Mouse (Mus musculus) small intestine, adult 2 months (tissue): Measurements from ENCODE around the gene Rtp4. TPM values are rescaled to one million over a fixed set of nuclear protein-coding genes. Genes with fewer than 3 reads are reported as not detected.

Experiments used
- H3K27ac ChIP-seq: fragments of 200-500 bp; 2 replicates; pipeline ENCODE4 v1.5.1; 2012; ENCODE audit warnings: low read depth, low read length, control low read depth, inconsistent platforms; ENCODE audit not compliant: insufficient read depth
- H3K27me3 ChIP-seq: fragments of 200-500 bp; 2 replicates; pipeline ENCODE4 v1.6.1; 2012; ENCODE audit warnings: mild to moderate bottlenecking, moderate library complexity, low read length, inconsistent platforms; ENCODE audit not compliant: control insufficient read depth, insufficient read depth
- H3K36me3 ChIP-seq: fragments of 200-500 bp; 2 replicates; pipeline ENCODE4 v1.6.1; 2012; ENCODE audit warnings: mild to moderate bottlenecking, low read length, control low read depth, inconsistent platforms; ENCODE audit not compliant: control insufficient read depth, insufficient read depth
- H3K4me1 ChIP-seq: fragments of 200-500 bp; 2 replicates; pipeline ENCODE4 v1.6.1; 2012; ENCODE audit warnings: low read length, inconsistent platforms, mixed read lengths; ENCODE audit not compliant: control insufficient read depth, insufficient read depth, insufficient read length
- H3K4me3 ChIP-seq: fragments of 200-500 bp; 2 replicates; pipeline ENCODE4 v1.5.1; 2012; ENCODE audit warnings: low read depth, mild to moderate bottlenecking, control low read depth, inconsistent platforms, low read length, moderate library complexity
- CTCF ChIP-seq: fragments of 200-500 bp; IDR thresholded peaks from 2 replicates; pipeline ENCODE4 v1.5.1; 2012; ENCODE audit warnings: low read depth, mild to moderate bottlenecking, control low read depth, inconsistent platforms, low read length, moderate library complexity, mixed read lengths; ENCODE audit not compliant: insufficient replicate concordance, insufficient read length; ENCODE audit errors: extremely low read depth
- POLR2A ChIP-seq: fragments of 200-500 bp; IDR thresholded peaks from 2 replicates; pipeline ENCODE4 v1.6.1; 2012; ENCODE audit warnings: low read depth, mild to moderate bottlenecking, control low read depth, inconsistent platforms, low read length, moderate library complexity
- WGBS: fragments of 180-500 bp; shearing (Covaris S2); methylation state at CpG from one replicate; pipeline ENCODE4 v1.1.7; 2018; 5-methylcytosine and 5-hydroxymethylcytosine counted together
- polyA plus RNA-seq: library from polyadenylated mRNA; depleted of rRNA; stranded (reverse); fragments of >200 nt; gene quantifications from 2 replicates; pipeline ENCODE4 v1.2.3, GENCODE M21; 2012

Gene Rtp4
- polyA plus RNA-seq, 1 experiment: 43.3 TPM

- 43% methylated on average over 8 of the region's 8 CpGs for WGBS
- no peak overlapping the region for H3K4me3 ChIP-seq
- no peaks in the 10 kb centered on the region; the same call in 1 of the 2 replicates for H3K27me3 ChIP-seq
- TF ChIP-seq CTCF (peak; percentile 82; the same call in 1 of the 2 replicates), POLR2A (no peak)
- no peaks in the 10 kb centered on the region for H3K4me1 ChIP-seq
- H3K36me3 ChIP-seq: no peaks in the 10 kb centered on the region
- H3K27ac ChIP-seq: no peak overlapping the region
Measured at GRCm38 (mm10) chr16:23550346-23550980, 30.4 kb downstream of the Rtp4 start.

- no peaks in the 10 kb centered on the region for H3K36me3 ChIP-seq
- 87% methylated on average over 18 of the region's 18 CpGs for WGBS
- H3K4me3 ChIP-seq: no peak overlapping the region
- H3K4me1 ChIP-seq: no peaks in the 10 kb centered on the region
- TF ChIP-seq POLR2A (no peak), CTCF (no peak)
- H3K27me3 ChIP-seq: no peaks in the 10 kb centered on the region; the same call in 1 of the 2 replicates
- H3K27ac ChIP-seq: no peak overlapping the region
Measured at GRCm38 (mm10) chr16:23550981-23551582, 31.0 kb downstream of the Rtp4 start.

GRCm38 (mm10) chr16:23554673-23555072 is 34.6 kb downstream of the Rtp4 start:
- no peaks in the 10 kb centered on the region for H3K4me1 ChIP-seq
- no peaks in the 10 kb centered on the region; the same call in 1 of the 2 replicates for H3K27me3 ChIP-seq
- H3K27ac ChIP-seq: no peak overlapping the region
- H3K36me3 ChIP-seq: no peaks in the 10 kb centered on the region
- WGBS: 57% methylated on average over 5 of the region's 5 CpGs
- TF ChIP-seq POLR2A: no peak
- no peak for TF ChIP-seq CTCF
- H3K4me3 ChIP-seq: no peak overlapping the region

GRCm38 (mm10) chr16:23557195-23557594 is 37.1 kb downstream of the Rtp4 start:
- no peaks in the 10 kb centered on the region for H3K4me1 ChIP-seq
- TF ChIP-seq CTCF (no peak), POLR2A (no peak)
- H3K27ac ChIP-seq: no peak overlapping the region
- no peaks in the 10 kb centered on the region; the same call in 1 of the 2 replicates for H3K27me3 ChIP-seq
- no peak overlapping the region for H3K4me3 ChIP-seq
- WGBS: 76% methylated on average over 5 of the region's 5 CpGs
- H3K36me3 ChIP-seq: no peaks in the 10 kb centered on the region

GRCm38 (mm10) chr16:23557669-23558068 is 37.6 kb downstream of the Rtp4 start:
- 71% methylated on average over 2 of the region's 2 CpGs for WGBS

GRCm38 (mm10) chr16:23568369-23568958 is 48.4 kb downstream of the Rtp4 start:
- WGBS: 71% methylated on average over 4 of the region's 4 CpGs
- TF ChIP-seq POLR2A (no peak), CTCF (no peak)
- no peaks in the 10 kb centered on the region for H3K4me1 ChIP-seq
- no peak overlapping the region for H3K27ac ChIP-seq
- H3K27me3 ChIP-seq: no peaks in the 10 kb centered on the region
- H3K4me3 ChIP-seq: no peak overlapping the region
- H3K36me3 ChIP-seq: no peaks in the 10 kb centered on the region

More at GRCm38 (mm10) chr16:23557669-23558068, 37.6 kb downstream of the Rtp4 start:
- Histone ChIP-seq H3K36me3 (no peaks in the 10 kb centered on the region), H3K4me1 (no peaks in the 10 kb centered on the region), H3K27me3 (no peaks in the 10 kb centered on the region; the same call in 1 of the 2 replicates), H3K27ac (no peak overlapping the region), H3K4me3 (no peak overlapping the region)
- TF ChIP-seq CTCF: no peak
- TF ChIP-seq POLR2A: no peak

- Histone ChIP-seq H3K4me3 (no peak overlapping the region), H3K27me3 (no peaks in the 10 kb centered on the region), H3K4me1 (no peaks in the 10 kb centered on the region), H3K36me3 (no peaks in the 10 kb centered on the region), H3K27ac (no peak overlapping the region)
- WGBS: 89% methylated on average over 2 of the region's 2 CpGs
- TF ChIP-seq POLR2A: no peak
- no peak for TF ChIP-seq CTCF
Measured at GRCm38 (mm10) chr16:23574561-23574960, 54.5 kb downstream of the Rtp4 start.
